ENCODE assay signal across 9 mouse cellular contexts in the genomic region with DNA sequence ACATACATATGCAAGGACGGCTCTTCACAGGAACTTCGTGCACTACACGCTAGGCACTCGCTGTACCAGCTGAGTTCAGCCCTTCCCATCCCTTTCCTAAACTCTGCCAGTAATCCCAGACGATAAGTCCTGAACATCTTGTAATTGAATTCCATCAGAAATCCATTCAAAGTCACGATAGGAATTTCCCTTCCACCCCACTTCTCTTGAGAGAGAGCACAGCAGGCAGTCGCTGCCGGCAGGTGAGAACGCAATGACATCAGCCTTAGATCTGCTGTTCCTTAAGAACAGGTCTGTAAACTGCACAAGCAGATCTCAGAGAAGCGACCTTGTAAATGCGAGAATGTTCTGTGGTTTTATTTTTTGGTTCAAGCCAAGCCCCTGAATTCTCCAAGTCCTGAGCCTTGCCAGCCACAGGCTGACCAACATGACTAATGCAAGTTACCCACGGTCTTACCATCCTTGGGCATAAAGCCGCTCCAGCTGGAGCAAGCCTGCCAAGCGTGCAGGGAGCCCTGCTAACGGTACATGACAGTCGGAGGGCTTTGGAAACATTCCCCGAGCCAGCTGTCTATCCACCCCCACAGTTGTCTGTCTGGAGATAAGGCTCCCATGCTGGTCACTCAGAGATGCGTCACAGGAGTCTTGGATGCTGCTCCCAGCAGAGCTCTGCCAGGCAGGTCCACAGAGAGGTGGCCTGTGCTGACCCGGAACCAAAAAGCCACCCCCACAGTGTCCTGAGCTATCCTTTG.
A peak's percentile ranks its signal among the peaks of the same experiment; 100 is the strongest.
DNase-seq lines count a peak whose midpoint lies in the region; ATAC-seq and TF ChIP-seq lines count a peak whose summit lies in the region.
"Had no signal": no experiment of that assay in that cellular context is flagged by ENCODE, and none has a peak within 500 bp of the region (broad histone marks: within the 10 kb centered on the region; RNA-seq: fewer than 3 reads in every experiment).

No protein-coding gene starts in this region.

- WGBS in hindbrain, embryonic 13.5 days: 42% methylated on average over 19 of the region's 19 CpGs

- ATAC-seq in cerebellum, adult (ENCODE audit: insufficient number of reproducible peaks, low FRiP score, low TSS enrichment): peak; percentile 69
- peak; percentile 68 for ATAC-seq in hindbrain, embryonic 13.5 days (ENCODE audit: low FRiP score)
- no peak for ATAC-seq in CD4-positive, CD25-positive, alpha-beta regulatory T cell, adult 4 months

- H3K27me3 ChIP-seq in hindbrain, embryonic 13.5 days: no peaks in the 10 kb centered on the region

- H3K4me1 ChIP-seq in hindbrain, embryonic 13.5 days (replicated peaks): peaks cover 16% of the 10 kb centered on the region

- DNase-seq in NIH3T3 (ENCODE audit: low read depth): peak; percentile 86
- peak; percentile 63 to 70 for DNase-seq in frontal cortex, postnatal 14 days (ENCODE audit: low spot score in 2 of 2)
- DNase-seq in left cerebral cortex, adult 2 months (ENCODE audit: extremely low spot score in 1 of 2, low spot score in 2 of 2): peak; percentile 59 to 76
- DNase-seq in ovary, postnatal 14 days (ENCODE audit: low spot score): peak; percentile 32
- DNase-seq in embryo, embryonic 10 days (ENCODE audit: low spot score): no peak

- no peak overlapping the region for H3K4me3 ChIP-seq in hindbrain, embryonic 13.5 days
- H3K4me3 ChIP-seq in left cerebral cortex, adult 2 months: peak overlapping the region; percentile 1; the same call in 1 of the 2 replicates

- H3K9me3 ChIP-seq in hindbrain, embryonic 13.5 days: no peaks in the 10 kb centered on the region

- H3K27ac ChIP-seq in hindbrain, embryonic 13.5 days: no peak overlapping the region
- H3K27ac ChIP-seq in left cerebral cortex, adult 2 months: peak overlapping the region; percentile 82
- H3K27ac ChIP-seq: macrophage had no signal

- intact Hi-C loops in left cerebral cortex, adult 2 months (cut with DNase I): loop anchor here (1.0 to 2.0 kb wide), 4 partner anchors 10 to 109 kb away; a partner anchor contains a TSS

- TF ChIP-seq CTCF in left cerebral cortex, adult 2 months (IDR thresholded peaks at IDR 0.05): no peak

- H3K4me2 ChIP-seq in hindbrain, embryonic 13.5 days: no peak overlapping the region

- no peaks in the 10 kb centered on the region for H3K36me3 ChIP-seq in hindbrain, embryonic 13.5 days

- H3K9ac ChIP-seq in hindbrain, embryonic 13.5 days: no peak overlapping the region
